Mouse (Mus musculus) midbrain, embryonic 11.5 days (tissue): ENCODE measurements around the gene Tmem132d. TPM values are rescaled to one million over a fixed set of nuclear protein-coding genes. Genes with fewer than 3 reads are reported as not detected.
A peak's percentile ranks its signal among the peaks of the same experiment; 100 is the strongest.

ENCODE experiments used
- ATAC-seq: fragments of 200-750 bp; cut with Nextera tagmentation; 2 replicates; pipeline ENCODE4 v1.8.0; 2017; ENCODE audit warnings: moderate TSS enrichment, moderate library complexity; ENCODE audit not compliant: low FRiP score
- DNase-seq: peaks from one replicate; pipeline ENCODE4 v3.0.0; 2015; ENCODE audit warnings: low spot score; ENCODE audit errors: missing footprints
- H3K27ac ChIP-seq: fragments of 300-500 bp; sonication (generic); 2 replicates; pipeline ENCODE4 v1.5.1; 2014; ENCODE audit warnings: low read depth, low read length
- H3K27me3 ChIP-seq: fragments of 300-500 bp; sonication (generic); 2 replicates; pipeline ENCODE4 v1.6.1; 2014; ENCODE audit warnings: mild to moderate bottlenecking, low read length, moderate library complexity, mixed read lengths; ENCODE audit not compliant: control insufficient read depth, insufficient read depth
- H3K36me3 ChIP-seq: fragments of 300-500 bp; sonication (generic); 2 replicates; pipeline ENCODE4 v1.6.1; 2014; ENCODE audit warnings: mild to moderate bottlenecking, low read length, moderate library complexity, mixed read lengths; ENCODE audit not compliant: control insufficient read depth, insufficient read depth
- H3K4me1 ChIP-seq: fragments of 300-500 bp; sonication (generic); 2 replicates; pipeline ENCODE4 v1.6.1; 2014; ENCODE audit warnings: low read length; ENCODE audit not compliant: control insufficient read depth, insufficient read depth
- H3K4me2 ChIP-seq: fragments of 300-500 bp; sonication (generic); 2 replicates; pipeline ENCODE4 v1.6.1; 2014; ENCODE audit warnings: mild to moderate bottlenecking, moderate library complexity
- H3K4me3 ChIP-seq: fragments of 300-500 bp; sonication (generic); 2 replicates; pipeline ENCODE4 v1.5.1; 2014; ENCODE audit warnings: low read depth, low read length
- H3K9ac ChIP-seq: fragments of 300-500 bp; sonication (generic); 2 replicates; pipeline ENCODE4 v1.6.1; 2014; ENCODE audit warnings: low read length
- H3K9me3 ChIP-seq: fragments of 300-500 bp; sonication (generic); 2 replicates; pipeline ENCODE4 v1.6.1; 2016; ENCODE audit warnings: low read length; ENCODE audit not compliant: control insufficient read depth
- WGBS: fragments of 180-500 bp; shearing (Covaris S2); extraction: QIAGEN DNeasy Blood & Tissue Kit; methylation state at CpG from one replicate; pipeline ENCODE4 v1.1.7; 2014; 5-methylcytosine and 5-hydroxymethylcytosine counted together
- polyA plus RNA-seq: library from polyadenylated mRNA; unstranded; fragments of >200 nt; fragmentation: Nextera tagmentation; extraction: Ambion mirVana; gene quantifications from 2 replicates; pipeline ENCODE4 v1.2.1, GENCODE M21; 2014

Tmem132d gene
- polyA plus RNA-seq, 1 experiment from 2014 or later: 0.36 TPM

DNA sequence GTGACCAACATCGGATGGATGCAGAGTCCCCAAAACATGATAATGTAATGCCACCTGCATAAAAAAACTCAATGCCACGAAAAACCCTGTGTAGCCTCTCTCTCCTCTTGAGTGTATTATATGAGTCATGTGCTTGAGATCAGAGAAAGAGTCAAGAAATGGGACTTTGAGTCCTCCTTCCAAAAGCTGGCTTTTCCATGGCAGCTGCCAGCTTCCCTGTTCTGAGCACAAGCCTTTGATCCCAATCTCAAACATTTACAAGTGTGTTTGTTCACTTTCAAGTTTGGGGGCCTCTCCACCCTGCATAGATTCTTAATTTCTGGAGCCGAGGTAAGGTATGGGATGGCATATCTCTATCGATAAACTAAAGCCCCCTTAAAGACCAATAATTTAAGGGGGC, 8.2 kb downstream of the Tmem132d start:
- H3K9ac ChIP-seq: no peak overlapping the region
- no peak for ATAC-seq
- no peak for DNase-seq
- H3K4me1 ChIP-seq: no peaks in the 10 kb centered on the region
- H3K36me3 ChIP-seq: no peaks in the 10 kb centered on the region
- H3K9me3 ChIP-seq: peaks cover 3% of the 10 kb centered on the region; the same call in 1 of the 2 replicates
- H3K4me2 ChIP-seq: no peak overlapping the region
- WGBS: 84% methylated on average over 4 of the region's 4 CpGs
- H3K27me3 ChIP-seq: no peaks in the 10 kb centered on the region
- H3K4me3 ChIP-seq: no peak overlapping the region
- no peak overlapping the region for H3K27ac ChIP-seq

DNA sequence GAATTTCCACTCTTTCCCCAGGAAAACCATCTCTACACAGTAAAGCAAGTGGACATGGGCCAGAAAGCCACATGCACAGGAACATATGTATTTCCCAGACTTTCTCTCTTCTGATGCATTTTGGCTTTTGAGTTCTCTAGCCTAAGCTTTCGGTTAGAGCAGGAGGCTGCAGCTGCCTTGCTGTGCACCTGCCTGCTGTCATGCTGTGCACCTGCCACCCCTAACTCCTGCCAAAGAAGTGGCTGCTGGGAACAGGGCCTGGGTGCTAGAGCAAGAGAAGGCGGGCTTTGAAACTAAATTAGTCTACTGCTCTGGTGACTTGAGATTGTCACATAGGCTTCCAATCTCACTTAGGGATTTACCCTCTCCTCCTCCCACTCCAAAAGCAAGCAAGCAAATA, 8.7 kb downstream of the Tmem132d start:
- DNase-seq (no peak), ATAC-seq (no peak)
- Histone ChIP-seq H3K4me3 (no peak overlapping the region), H3K9ac (no peak overlapping the region), H3K4me1 (no peaks in the 10 kb centered on the region), H3K27me3 (no peaks in the 10 kb centered on the region), H3K36me3 (no peaks in the 10 kb centered on the region), H3K4me2 (no peak overlapping the region), H3K9me3 (peaks cover 3% of the 10 kb centered on the region; the same call in 1 of the 2 replicates), H3K27ac (no peak overlapping the region)
- 78% methylated on average over 2 of the region's 2 CpGs for WGBS

- WGBS: 88% methylated on average over 2 of the region's 2 CpGs
- ATAC-seq (no peak), DNase-seq (no peak)
These were observed 10.8 kb downstream of the Tmem132d start for GRCm38 (mm10) chr5:128422090-128422489.

DNA sequence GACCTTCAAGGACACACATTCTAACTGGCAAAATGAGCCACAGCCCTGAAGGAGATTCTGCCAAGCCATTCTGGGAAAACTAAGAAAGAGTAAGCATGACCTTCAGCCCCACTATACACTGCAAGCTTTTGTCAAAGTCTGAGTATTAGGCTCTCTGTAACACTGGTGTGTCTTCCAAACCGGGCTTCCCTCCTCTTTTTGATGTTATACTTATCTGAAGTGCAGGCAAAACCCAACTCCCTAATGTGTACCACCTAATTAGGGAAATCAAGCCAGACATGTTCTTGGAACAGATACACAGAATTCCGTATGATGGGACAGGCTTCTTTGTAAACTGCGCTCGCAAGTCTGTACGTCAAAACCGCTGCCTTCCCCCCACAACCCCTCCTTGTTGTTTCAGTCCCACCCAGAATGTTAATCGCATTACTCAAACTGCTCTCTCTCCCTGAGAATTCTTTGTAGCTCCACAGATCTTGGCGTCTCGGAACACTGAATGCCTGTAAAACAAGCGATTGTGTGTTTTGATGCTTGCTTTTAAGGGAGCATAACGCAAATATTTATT, 14.6 kb downstream of the Tmem132d start:
- 69% methylated on average over 11 of the region's 11 CpGs for WGBS
- no peaks in the 10 kb centered on the region for H3K27me3 ChIP-seq
- no peaks in the 10 kb centered on the region for H3K4me1 ChIP-seq
- peaks cover 3% of the 10 kb centered on the region; the same call in 1 of the 2 replicates for H3K9me3 ChIP-seq
- no peak overlapping the region for H3K4me2 ChIP-seq
- no peak for ATAC-seq
- no peak overlapping the region for H3K9ac ChIP-seq
- no peak overlapping the region for H3K4me3 ChIP-seq
- no peak overlapping the region for H3K27ac ChIP-seq
- H3K36me3 ChIP-seq: no peaks in the 10 kb centered on the region
- DNase-seq: peak; percentile 78

More at GRCm38 (mm10) chr5:128422090-128422489, 10.8 kb downstream of the Tmem132d start:
- Histone ChIP-seq H3K4me1 (no peaks in the 10 kb centered on the region), H3K4me2 (no peak overlapping the region), H3K36me3 (no peaks in the 10 kb centered on the region), H3K27me3 (no peaks in the 10 kb centered on the region), H3K9ac (no peak overlapping the region), H3K27ac (no peak overlapping the region), H3K4me3 (no peak overlapping the region), H3K9me3 (peaks cover 3% of the 10 kb centered on the region; the same call in 1 of the 2 replicates)

- H3K36me3 ChIP-seq: no peaks in the 10 kb centered on the region
- no peaks in the 10 kb centered on the region for H3K9me3 ChIP-seq
- no peak overlapping the region for H3K4me2 ChIP-seq
- ATAC-seq (no peak), DNase-seq (no peak)
- H3K4me3 ChIP-seq: no peak overlapping the region
- no peaks in the 10 kb centered on the region for H3K27me3 ChIP-seq
- WGBS: 73% methylated on average over 8 of the region's 8 CpGs
- H3K9ac ChIP-seq: no peak overlapping the region
- H3K4me1 ChIP-seq: no peaks in the 10 kb centered on the region
- H3K27ac ChIP-seq: no peak overlapping the region
These were observed 18.8 kb downstream of the Tmem132d start for GRCm38 (mm10) chr5:128414056-128414455.

- ATAC-seq: no peak
- H3K27ac ChIP-seq: no peak overlapping the region
- H3K4me2 ChIP-seq: no peak overlapping the region
- no peak overlapping the region for H3K4me3 ChIP-seq
- no peaks in the 10 kb centered on the region for H3K9me3 ChIP-seq
- DNase-seq: peak; percentile 26
- WGBS: 84% methylated on average over 6 of the region's 6 CpGs
- no peaks in the 10 kb centered on the region for H3K36me3 ChIP-seq
- H3K4me1 ChIP-seq: no peaks in the 10 kb centered on the region
- no peak overlapping the region for H3K9ac ChIP-seq
- H3K27me3 ChIP-seq: no peaks in the 10 kb centered on the region
These were observed 20.6 kb downstream of the Tmem132d start for GRCm38 (mm10) chr5:128412306-128412705.

DNA sequence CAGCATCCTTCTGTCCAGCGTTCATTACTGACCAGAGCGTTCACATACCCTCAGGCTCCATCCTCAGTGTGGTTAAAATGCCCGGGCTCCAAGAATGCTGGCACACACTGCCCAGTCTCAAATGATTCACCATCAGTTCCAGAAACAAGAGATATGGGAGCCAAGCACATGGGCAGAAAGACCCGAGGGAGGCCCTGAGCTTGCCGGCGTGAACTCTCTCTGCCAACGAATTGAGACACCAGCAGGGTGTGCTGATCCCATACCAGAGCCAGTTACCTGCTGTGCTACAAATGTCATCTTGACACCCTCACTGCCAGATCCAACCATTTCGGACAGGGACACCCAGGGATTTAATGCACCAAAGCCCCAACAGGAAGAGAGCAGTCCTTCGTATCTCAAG, 25.3 kb downstream of the Tmem132d start:
- Histone ChIP-seq H3K27ac (no peak overlapping the region), H3K4me2 (no peak overlapping the region), H3K27me3 (no peaks in the 10 kb centered on the region), H3K4me3 (no peak overlapping the region), H3K9me3 (peaks cover 4% of the 10 kb centered on the region; the same call in 1 of the 2 replicates), H3K4me1 (no peaks in the 10 kb centered on the region), H3K36me3 (no peaks in the 10 kb centered on the region), H3K9ac (no peak overlapping the region)
- WGBS: 86% methylated on average over 9 of the region's 9 CpGs
- ATAC-seq (no peak), DNase-seq (no peak)

DNA sequence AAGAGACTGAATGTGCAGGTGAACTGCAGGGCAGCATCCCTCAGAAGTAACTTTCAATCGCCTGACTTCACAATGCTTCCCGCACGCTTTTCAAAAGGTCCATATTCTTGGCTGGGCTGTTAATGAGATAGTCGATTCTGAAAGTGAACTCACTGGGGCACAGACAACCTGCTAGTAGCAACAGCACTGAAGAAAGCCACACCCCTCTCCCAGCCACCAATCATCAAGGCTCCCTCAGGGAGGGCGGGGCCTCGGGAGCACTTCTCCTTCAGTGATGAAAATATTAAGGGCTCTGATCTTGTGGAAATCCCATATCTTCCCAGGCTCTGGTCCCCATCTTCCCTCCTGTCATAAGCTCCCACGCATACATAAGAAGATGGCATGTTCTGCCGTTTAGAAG, 27.8 kb downstream of the Tmem132d start:
- WGBS: 94% methylated on average over 8 of the region's 8 CpGs
- H3K4me3 ChIP-seq: no peak overlapping the region
- H3K4me2 ChIP-seq: no peak overlapping the region
- H3K9ac ChIP-seq: no peak overlapping the region
- H3K27ac ChIP-seq: no peak overlapping the region
- ATAC-seq (no peak), DNase-seq (peak; percentile 68)
- no peaks in the 10 kb centered on the region for H3K36me3 ChIP-seq
- no peaks in the 10 kb centered on the region for H3K27me3 ChIP-seq
- H3K4me1 ChIP-seq: no peaks in the 10 kb centered on the region
- peaks cover 4% of the 10 kb centered on the region; the same call in 1 of the 2 replicates for H3K9me3 ChIP-seq

DNA sequence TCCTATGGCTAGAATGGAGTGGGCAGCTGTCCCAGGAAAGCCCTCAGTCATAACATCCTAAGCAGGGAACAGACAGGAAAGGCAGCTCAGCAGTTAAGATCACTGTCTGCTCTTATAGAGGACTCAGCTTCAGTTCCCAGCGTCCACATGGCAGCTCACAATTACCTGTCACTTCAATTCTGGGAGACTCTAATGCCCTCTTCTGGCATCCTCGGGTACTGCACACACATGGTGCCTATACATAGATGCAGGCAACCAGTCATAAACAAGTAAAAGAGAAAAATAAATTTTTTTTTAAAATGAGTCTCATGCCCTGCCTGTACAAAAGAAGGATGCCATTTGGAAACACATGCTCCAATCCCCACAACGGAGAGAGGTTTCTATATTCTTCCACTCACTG, 28.7 kb downstream of the Tmem132d start:
- H3K36me3 ChIP-seq: no peaks in the 10 kb centered on the region
- no peak overlapping the region for H3K27ac ChIP-seq
- DNase-seq (peak; percentile 10), ATAC-seq (no peak)
- H3K9ac ChIP-seq: no peak overlapping the region
- no peaks in the 10 kb centered on the region for H3K4me1 ChIP-seq
- 89% methylated on average over 3 of the region's 3 CpGs for WGBS
- H3K27me3 ChIP-seq: no peaks in the 10 kb centered on the region
- no peak overlapping the region for H3K4me2 ChIP-seq
- H3K4me3 ChIP-seq: no peak overlapping the region
- H3K9me3 ChIP-seq: peaks cover 4% of the 10 kb centered on the region; the same call in 1 of the 2 replicates
